Mouse (Mus musculus) midbrain, embryonic 13.5 days (tissue): ENCODE results near the gene Rabepk. TPM values are rescaled to one million over a fixed set of nuclear protein-coding genes. Genes with fewer than 3 reads are reported as not detected.

Experiments used
- polyA plus RNA-seq: library from polyadenylated mRNA; unstranded; fragments of >200 nt; fragmentation: Nextera tagmentation; extraction: Ambion mirVana; gene quantifications from 2 replicates; pipeline ENCODE4 v1.2.1, GENCODE M21; 2015

Gene Rabepk
- polyA plus RNA-seq, 1 experiment from 2014 or later, result 22.7 TPM

Other genes starting within 250 kb of the Rabepk start
- gene Gapvd1, start 44.7 kb downstream of the Rabepk start, polyA plus RNA-seq, result 123 and 126 TPM in 2 replicates
- 464 and 489 TPM in 2 replicates for gene Hspa5, start 27.9 kb downstream of the Rabepk start, polyA plus RNA-seq
- 80.4 and 88.8 TPM in 2 replicates for gene Fbxw2, start 26.4 kb upstream of the Rabepk start, polyA plus RNA-seq
- 0.19 TPM in 1 of 2 replicates, not detected in the other for gene Gm34653, start 33.1 kb upstream of the Rabepk start, polyA plus RNA-seq
- 0.28 and 0.39 TPM in 2 replicates for gene Cutal, start 74.5 kb upstream of the Rabepk start, polyA plus RNA-seq
- gene Psmd5, start 75.1 kb upstream of the Rabepk start, polyA plus RNA-seq, result 104 and 110 TPM in 2 replicates
- 1.2 and 2.2 TPM in 2 replicates for gene Phf19, start 114.1 kb upstream of the Rabepk start, polyA plus RNA-seq
- gene Traf1, start 161.9 kb upstream of the Rabepk start, polyA plus RNA-seq, result 0.59 and 0.79 TPM in 2 replicates